Mouse (Mus musculus) CD4-positive helper T cell, adult 2 months (primary cell): ENCODE measurements around the gene Cmtr1.

Experiments
- DNase-seq: peaks from one replicate; pipeline ENCODE4 v3.0.0-alpha.2; 2012; ENCODE audit warnings: low read depth, missing footprints, low spot score

The Cmtr1 gene

GRCm38 (mm10) chr17:29736448-29737014 lies 76.1 kb downstream of the Cmtr1 start:
- no peak for DNase-seq

DNA sequence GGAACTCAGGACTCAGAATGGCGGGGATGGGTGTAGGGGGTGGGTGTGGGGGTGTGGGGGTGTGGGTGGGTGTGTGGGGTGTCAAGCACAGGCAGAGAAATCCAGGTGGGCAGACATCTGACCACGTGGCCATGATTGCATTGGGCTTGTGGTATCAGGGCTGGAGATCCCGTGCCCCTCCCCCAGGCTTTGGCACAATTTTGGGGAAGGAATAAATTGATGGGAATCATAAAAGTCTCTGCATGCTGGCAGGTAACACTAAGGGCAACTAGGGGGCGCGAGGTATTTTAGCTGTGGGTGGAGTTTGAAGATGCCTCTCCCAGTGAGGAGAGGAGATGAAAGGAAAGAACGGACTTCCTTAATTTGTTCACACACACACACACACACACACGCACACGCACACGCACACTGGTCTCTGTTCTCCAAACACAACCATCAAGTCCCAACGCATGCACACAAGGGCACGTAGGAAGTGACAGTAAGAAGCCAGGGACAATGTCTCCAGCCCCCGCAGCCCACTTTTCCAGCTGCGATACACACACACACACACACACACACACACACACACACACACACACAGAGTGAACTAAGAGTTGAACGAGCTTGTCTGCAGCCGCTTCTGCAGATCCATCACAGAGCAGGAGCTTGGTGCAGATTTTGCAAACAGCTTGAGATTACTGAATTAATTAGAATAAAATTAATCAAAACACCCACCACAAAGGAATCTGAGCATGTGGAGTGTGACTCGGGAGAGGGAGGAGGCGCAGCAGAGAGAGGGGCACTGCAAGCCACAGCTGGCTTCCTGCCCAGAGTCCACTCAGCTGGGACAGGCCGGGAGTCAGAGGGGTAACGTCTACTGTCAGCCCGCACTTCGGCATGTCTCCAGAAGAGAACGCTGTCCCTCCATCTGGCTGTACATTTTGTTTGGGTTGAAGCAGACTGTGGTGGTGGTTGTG lies 77.7 kb downstream of the Cmtr1 start:
- no peak for DNase-seq

DNA sequence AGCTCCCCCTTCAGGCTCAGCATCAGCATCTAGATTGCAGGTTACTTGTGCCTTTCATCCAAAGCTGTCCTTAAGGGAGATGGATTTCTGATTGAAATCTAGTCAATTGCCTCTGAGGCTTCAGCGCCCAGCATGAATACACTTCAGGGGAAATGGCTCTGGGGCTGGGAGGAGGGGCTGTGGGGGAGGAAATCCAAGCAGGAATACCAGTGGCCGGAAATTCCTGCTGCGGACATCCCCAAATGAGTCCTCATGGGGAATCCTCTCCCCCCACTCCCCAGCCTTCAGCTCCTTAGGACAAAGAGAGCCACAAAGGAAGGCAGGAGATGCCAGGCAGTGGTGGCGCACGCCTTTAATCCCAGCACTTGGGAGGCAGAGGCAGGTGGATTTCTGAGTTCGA lies 87.1 kb downstream of the Cmtr1 start:
- no peak for DNase-seq

- no peak for DNase-seq
These were observed 94.1 kb downstream of the Cmtr1 start for GRCm38 (mm10) chr17:29754510-29754909.
